Mouse (Mus musculus): Measurements from ENCODE around the gene Epm2a.

GRCm38 (mm10) chr10:11344536-11345468 lies 1.6 kb downstream of the Epm2a start:
- TF ChIP-seq POLR2A (IDR thresholded peaks at IDR 0.05; ENCODE audit: insufficient read depth, low read length) (no peak), EP300 (IDR thresholded peaks at IDR 0.05; ENCODE audit: insufficient read depth, low read depth, low read length) (no peak)
